24 mouse cellular contexts compared by ENCODE assay signal in genomic region chr19:11497300-11497699, GRCm38 (mm10). TPM values are rescaled to one million over a fixed set of nuclear protein-coding genes. Genes with fewer than 3 reads are reported as not detected.
DNase-seq lines count a peak whose midpoint lies in the region; ATAC-seq and TF ChIP-seq lines count a peak whose summit lies in the region.
"Not testable (repeated sequence)": the region's sequence is repeated elsewhere in the genome, so short reads cannot be mapped to it uniquely, and the experiment has no call there.
"Had no signal": no experiment of that assay in that cellular context is flagged by ENCODE, and none has a peak within 500 bp of the region (broad histone marks: within the 10 kb centered on the region; RNA-seq: fewer than 3 reads in every experiment).

No protein-coding gene starts in this region.

- not testable (repeated sequence) for H3K4me3 ChIP-seq in bone marrow macrophage, adult 2 months (ENCODE audit: insufficient read depth, low read length)

- ATAC-seq in CD4-positive, CD25-positive, alpha-beta regulatory T cell, adult 4 months: peak; percentile 53
- peak; percentile 56; the same call in 1 of the 2 replicates for ATAC-seq in megakaryocyte, adult 5-6 weeks (ENCODE audit: poor library complexity, severe bottlenecking)

- not testable (repeated sequence) for TF ChIP-seq POLR2A in bone marrow macrophage, adult 2 months (IDR thresholded peaks at IDR 0.05; ENCODE audit: borderline replicate concordance, low read depth, low read length)

- H3K4me1 ChIP-seq in bone marrow macrophage, adult 2 months (ENCODE audit: control insufficient read depth, insufficient read depth, low read length): peaks cover 11% of the 10 kb centered on the region

- peak; percentile 60 to 62 for DNase-seq in B cell, adult 2 months
- peak; percentile 79 for DNase-seq in induced T-regulatory cell, adult 2 months (ENCODE audit: low read depth)
- peak; percentile 61 for DNase-seq in naive thymus-derived CD4-positive, alpha-beta T cell, adult 2 months (ENCODE audit: low read depth)
- DNase-seq in spleen, postnatal 36 days (ENCODE audit: low spot score in 2 of 2): peak; percentile 62 to 67

- peak overlapping the region; percentile 37 for H3K27ac ChIP-seq in bone marrow macrophage, adult 2 months (ENCODE audit: insufficient read depth, low read depth, low read length)

- TF ChIP-seq CTCF in bone marrow macrophage, adult 2 months (IDR thresholded peaks at IDR 0.05; ENCODE audit: low read depth, low read length): not testable (repeated sequence)

RNA-seq across cellular contexts. Expression of gene Gm8369, which starts 11.6 kb away (rescaled TPM):
- 100 to 1,000 TPM; 420 to 532 TPM for polyA plus RNA-seq in CD4-positive, CD25-positive, alpha-beta regulatory T cell, adult 4 months (2017; shearing (Covaris generic))
- polyA plus RNA-seq in bone marrow macrophage, adult 2 months (2012; ENCODE audit: insufficient read depth, insufficient read length, missing spikeins): 13.4 and 15.4 TPM in 2 replicates
- total RNA-seq in megakaryocyte, adult 5-6 weeks (2015): 16.9 and 21.9 TPM in 2 replicates
- total RNA-seq in megakaryocyte, adult 5-6 weeks (2017): 10.4 and 12.3 TPM in 2 replicates
- total RNA-seq: ES-E14; gastrocnemius, adult 18-20 months; heart, postnatal 25 days had no signal
- polyA plus RNA-seq: brain, embryonic 14.5 days; embryonic facial prominence, embryonic 11.5 days; embryonic facial prominence, embryonic 14.5 days; forebrain, embryonic 10.5 days; forebrain, embryonic 13.5 days; forebrain, embryonic 16.5 days; heart, embryonic 11.5 days; heart, embryonic 14.5 days; heart, postnatal 0 days; hindbrain, embryonic 12.5 days; hindbrain, embryonic 15.5 days; intestine, embryonic 16.5 days had no signal

RNA-seq across cellular contexts. Expression of gene Ms4a6b, which starts 19.0 kb away (rescaled TPM):
- polyA plus RNA-seq in CD4-positive, CD25-positive, alpha-beta regulatory T cell, adult 4 months (2017; shearing (Covaris generic)): 1,000 to 10,000 TPM; 1,239 to 1,299 TPM
- polyA plus RNA-seq in bone marrow macrophage, adult 2 months (2012; ENCODE audit: insufficient read depth, insufficient read length, missing spikeins): 338 and 351 TPM in 2 replicates
- total RNA-seq in megakaryocyte, adult 5-6 weeks (2015): 242 and 270 TPM in 2 replicates
- 138 and 141 TPM in 2 replicates for total RNA-seq in megakaryocyte, adult 5-6 weeks (2017)
- total RNA-seq: ES-E14 had no signal

RNA-seq across cellular contexts. Expression of gene Ms4a6c, which starts 28.1 kb away (rescaled TPM):
- polyA plus RNA-seq in CD4-positive, CD25-positive, alpha-beta regulatory T cell, adult 4 months (2017; shearing (Covaris generic)): 10 to 100 TPM; 13.4 to 20.1 TPM
- polyA plus RNA-seq in bone marrow macrophage, adult 2 months (2012; ENCODE audit: insufficient read depth, insufficient read length, missing spikeins): 610 and 628 TPM in 2 replicates
- total RNA-seq in megakaryocyte, adult 5-6 weeks (2015): 815 and 879 TPM in 2 replicates
- 614 and 767 TPM in 2 replicates for total RNA-seq in megakaryocyte, adult 5-6 weeks (2017)
- total RNA-seq: ES-E14 had no signal

RNA-seq across cellular contexts. Expression of gene Ms4a4d, which starts 39.3 kb away (rescaled TPM):
- polyA plus RNA-seq in CD4-positive, CD25-positive, alpha-beta regulatory T cell, adult 4 months (2017; shearing (Covaris generic)): 1 to 10 TPM; 3.9 to 6.3 TPM
- not detected in 2 replicates for polyA plus RNA-seq in bone marrow macrophage, adult 2 months (2012; ENCODE audit: insufficient read depth, insufficient read length, missing spikeins)
- total RNA-seq in megakaryocyte, adult 5-6 weeks (2015): 0.21 and 0.54 TPM in 2 replicates
- 0.53 TPM in 1 of 2 replicates, not detected in the other for total RNA-seq in megakaryocyte, adult 5-6 weeks (2017)
- polyA plus RNA-seq: brain, embryonic 14.5 days; forebrain, embryonic 13.5 days; forebrain, embryonic 16.5 days; hindbrain, embryonic 12.5 days; hindbrain, embryonic 15.5 days had no signal

RNA-seq across cellular contexts. Expression of gene Ms4a4b, which starts 53.9 kb away (rescaled TPM):
- 1,000 to 10,000 TPM; 2,426 to 2,599 TPM for polyA plus RNA-seq in CD4-positive, CD25-positive, alpha-beta regulatory T cell, adult 4 months (2017; shearing (Covaris generic))
- polyA plus RNA-seq in bone marrow macrophage, adult 2 months (2012; ENCODE audit: insufficient read depth, insufficient read length, missing spikeins): 5.6 and 8.4 TPM in 2 replicates
- total RNA-seq in megakaryocyte, adult 5-6 weeks (2015): 53.5 and 63.3 TPM in 2 replicates
- 17.0 and 32.8 TPM in 2 replicates for total RNA-seq in megakaryocyte, adult 5-6 weeks (2017)
- total RNA-seq: ES-E14; gastrocnemius, adult 18-20 months; gastrocnemius, postnatal 10 days; gastrocnemius, postnatal 36 days had no signal
- polyA plus RNA-seq: brain, embryonic 14.5 days; embryonic facial prominence, embryonic 11.5 days; forebrain, embryonic 10.5 days; forebrain, embryonic 13.5 days; forebrain, embryonic 16.5 days; heart, embryonic 11.5 days; heart, embryonic 14.5 days; hindbrain, embryonic 12.5 days; hindbrain, embryonic 15.5 days had no signal

Comparison
In these comparisons a context has a peak if more than half of its experiments do, and no peak if none do; other contexts are left out.
1. RNA of gene Gm8369, which starts 11.6 kb away (polyA plus RNA-seq): 420 to 532 TPM in CD4-positive, CD25-positive, alpha-beta regulatory T cell, adult 4 months; 13.4 to 15.4 TPM in bone marrow macrophage, adult 2 months; every median in the first group is over 10 times any median in the second.
2. RNA of gene Ms4a6c, which starts 28.1 kb away (polyA plus RNA-seq): 610 to 628 TPM in bone marrow macrophage, adult 2 months; 13.4 to 20.1 TPM in CD4-positive, CD25-positive, alpha-beta regulatory T cell, adult 4 months; every median in the first group is over 10 times any median in the second.
3. Peak in every context shown above with its lines, with median percentiles within 50 percentile points of each other: DNase-seq.